Mouse (Mus musculus): ENCODE results near the gene Dcx.

- TF ChIP-seq CTCF (IDR thresholded peaks at IDR 0.05; ENCODE audit: borderline replicate concordance, insufficient read depth, low read length) (no peak), POLR2A (IDR thresholded peaks at IDR 0.05; ENCODE audit: low read depth, low read length) (no peak)
Observed at GRCm38 (mm10) chrX:143849969-143850368, 83.1 kb downstream of the Dcx start.
